Mouse (Mus musculus): ENCODE measurements at regions not wholly inside any gene's neighbourhood (a gene's known extent, or its start where the extent isn't known, plus 50 kb on each side); places are given as distances from the start of the nearest gene placed in this dataset.
A peak's percentile ranks its signal among the peaks of the same experiment; 100 is the strongest.

- DNase-seq (ENCODE audit: low spot score in 2 of 2), result no peak
Measured at GRCm38 (mm10) chr7:51281470-51281869, 229.4 kb upstream of the Ano5 start.

- no peak for DNase-seq (ENCODE audit: low spot score in 2 of 2)
Measured at GRCm38 (mm10) chr7:51300238-51300637, 210.6 kb upstream of the Ano5 start.

GRCm38 (mm10) chr7:51307757-51308156 is 203.1 kb upstream of the Ano5 start:
- DNase-seq (ENCODE audit: low spot score in 2 of 2), result no peak

GRCm38 (mm10) chr7:51310191-51310590 is 200.6 kb upstream of the Ano5 start:
- DNase-seq (ENCODE audit: low spot score in 2 of 2), result no peak

GRCm38 (mm10) chr7:51339841-51340540 is 170.8 kb upstream of the Ano5 start:
- DNase-seq (ENCODE audit: low spot score in 2 of 2), result no peak

GRCm38 (mm10) chr7:51347521-51347920 is 163.3 kb upstream of the Ano5 start:
- no peak for DNase-seq (ENCODE audit: low spot score in 2 of 2)

- DNase-seq (ENCODE audit: low spot score in 2 of 2), result peak in 1 of 2 experiments; percentile 7
Measured at GRCm38 (mm10) chr7:51360134-51360533, 150.7 kb upstream of the Ano5 start.

- no peak for DNase-seq (ENCODE audit: low spot score in 2 of 2)
Measured at GRCm38 (mm10) chr7:51377584-51377983, 133.2 kb upstream of the Ano5 start.
